In genomic region chr17:52530260-52530659, GRCm38 (mm10) we compare ENCODE assay signal across 23 mouse cellular contexts.
"Had no signal": no experiment of that assay in that cellular context is flagged by ENCODE, and none has a peak within 500 bp of the region (broad histone marks: within the 10 kb centered on the region; RNA-seq: fewer than 3 reads in every experiment).

No protein-coding gene starts in this region.

- H3K36me3 ChIP-seq: heart, embryonic 13.5 days; heart, embryonic 15.5 days; hindbrain, embryonic 13.5 days; hindbrain, embryonic 15.5 days; limb, embryonic 13.5 days; limb, embryonic 15.5 days; liver, embryonic 12.5 days had no signal

- H3K27me3 ChIP-seq: heart, embryonic 13.5 days; heart, embryonic 15.5 days; hindbrain, embryonic 13.5 days; hindbrain, embryonic 15.5 days; limb, embryonic 13.5 days; limb, embryonic 15.5 days; liver, embryonic 12.5 days had no signal

- H3K4me3 ChIP-seq: heart, embryonic 13.5 days; heart, embryonic 15.5 days; hindbrain, embryonic 13.5 days; hindbrain, embryonic 15.5 days; limb, embryonic 13.5 days; limb, embryonic 15.5 days; liver, embryonic 12.5 days had no signal

- H3K4me2 ChIP-seq: heart, embryonic 11.5 days; heart, embryonic 13.5 days; heart, embryonic 15.5 days; hindbrain, embryonic 13.5 days; hindbrain, embryonic 15.5 days; limb, embryonic 13.5 days; limb, embryonic 15.5 days; liver, embryonic 12.5 days had no signal

- ATAC-seq: forebrain, postnatal 0 days; hindbrain, postnatal 0 days; intestine, embryonic 16.5 days; liver, embryonic 12.5 days had no signal

- H3K4me1 ChIP-seq: heart, embryonic 13.5 days; heart, embryonic 15.5 days; hindbrain, embryonic 13.5 days; hindbrain, embryonic 15.5 days; limb, embryonic 13.5 days; limb, embryonic 15.5 days; liver, embryonic 12.5 days had no signal

- H3K9me3 ChIP-seq: heart, embryonic 15.5 days; hindbrain, embryonic 13.5 days; hindbrain, embryonic 15.5 days; limb, embryonic 13.5 days; limb, embryonic 15.5 days; liver, embryonic 12.5 days had no signal

- H3K27ac ChIP-seq: heart, embryonic 13.5 days; heart, embryonic 15.5 days; hindbrain, embryonic 13.5 days; hindbrain, embryonic 15.5 days; hindbrain, postnatal 0 days; limb, embryonic 13.5 days; limb, embryonic 15.5 days; liver, embryonic 12.5 days; liver, embryonic 14.5 days had no signal

- DNase-seq: forebrain, postnatal 0 days; gastrocnemius, postnatal 14 days; gastrocnemius, postnatal 36 days; heart, adult 18-20 months; heart, postnatal 14 days; heart, postnatal 36 days; kidney, adult 11 months; kidney, adult 2 months; kidney, postnatal 10 days; layer of hippocampus, adult 9-11 months; layer of hippocampus, postnatal 36 days; left cerebral cortex, postnatal 4 days had no signal

- H3K9ac ChIP-seq: forebrain, postnatal 0 days; heart, embryonic 13.5 days; heart, embryonic 15.5 days; hindbrain, embryonic 13.5 days; hindbrain, embryonic 15.5 days; limb, embryonic 13.5 days; limb, embryonic 15.5 days; liver, embryonic 12.5 days; liver, embryonic 14.5 days had no signal
